Mouse (Mus musculus): ENCODE data around the gene Fam184a.

DNA sequence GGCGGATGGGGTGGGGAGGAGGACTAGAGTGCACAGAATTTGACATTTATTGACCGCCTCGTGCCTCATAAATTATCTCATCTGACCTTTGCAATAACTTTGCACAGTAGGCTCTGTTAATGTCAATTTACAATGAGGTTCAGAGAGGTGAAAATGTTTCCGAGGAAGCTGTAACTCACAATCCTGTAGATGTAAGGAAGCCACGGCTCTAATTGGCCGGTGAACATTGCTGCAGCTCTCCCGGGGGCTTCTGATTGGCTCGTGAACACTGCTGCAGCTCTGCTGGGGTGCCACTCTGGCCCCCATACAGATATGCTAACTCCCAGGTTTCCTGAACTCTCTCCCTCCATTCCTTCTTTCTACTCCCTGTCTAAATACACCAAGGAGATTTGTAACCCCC lies 12.1 kb downstream of the Fam184a start:
- TF ChIP-seq CTCF (IDR thresholded peaks at IDR 0.05; ENCODE audit: control insufficient read depth, insufficient read depth, low read length) (no peak), POLR2A (IDR thresholded peaks at IDR 0.05; ENCODE audit: borderline replicate concordance, control insufficient read depth, low read depth, low read length) (no peak)

All from bone marrow, adult 2 months (tissue).